Comparison of ENCODE assay signal across 10 mouse cellular contexts in genomic region chr17:6811931-6812850, GRCm38 (mm10). TPM values are rescaled to one million over a fixed set of nuclear protein-coding genes. Genes with fewer than 3 reads are reported as not detected.
DNase-seq lines count a peak whose midpoint lies in the region; ATAC-seq lines count a peak whose summit lies in the region.
"Had no signal": no experiment of that assay in that cellular context is flagged by ENCODE, and none has a peak within 500 bp of the region (broad histone marks: within the 10 kb centered on the region; RNA-seq: fewer than 3 reads in every experiment).

No protein-coding gene starts in this region.

- intact Hi-C loops in heart, postnatal 14 days (cut with DNase I), result no loop called here

- peak; percentile 48 for ATAC-seq in limb, embryonic 13.5 days (ENCODE audit: low FRiP score, low read depth)
- ATAC-seq in monocyte, adult 5-6 weeks (replicated peaks; ENCODE audit: insufficient number of reproducible peaks, low FRiP score, low TSS enrichment, poor library complexity, severe bottlenecking), result no peak
- no peak for ATAC-seq in megakaryocyte progenitor cell, adult 5-6 weeks (replicated peaks; ENCODE audit: poor library complexity)
- ATAC-seq in midbrain, embryonic 16.5 days, result no peak

- no peaks in the 10 kb centered on the region for H3K27me3 ChIP-seq in limb, embryonic 13.5 days
- H3K27me3 ChIP-seq in midbrain, embryonic 16.5 days (ENCODE audit: control insufficient read depth, insufficient read depth, low read depth, low read length), result no peaks in the 10 kb centered on the region
- H3K27me3 ChIP-seq: embryonic facial prominence, embryonic 13.5 days had no signal

- H3K9ac ChIP-seq in limb, embryonic 13.5 days, result no peak overlapping the region
- no peak overlapping the region for H3K9ac ChIP-seq in midbrain, embryonic 16.5 days (ENCODE audit: low read depth, low read length)
- H3K9ac ChIP-seq: embryonic facial prominence, embryonic 13.5 days had no signal

- 44% methylated on average over 7 of the region's 7 CpGs for WGBS in limb, embryonic 13.5 days
- 42% methylated on average over 7 of the region's 7 CpGs for WGBS in midbrain, embryonic 16.5 days

- peak overlapping the region; percentile 20; the same call in 1 of the 2 replicates for H3K4me2 ChIP-seq in limb, embryonic 13.5 days (replicated peaks)
- no peak overlapping the region for H3K4me2 ChIP-seq in midbrain, embryonic 16.5 days (ENCODE audit: low read length)
- H3K4me2 ChIP-seq: embryonic facial prominence, embryonic 13.5 days had no signal

- peaks cover 32% of the 10 kb centered on the region for H3K4me1 ChIP-seq in limb, embryonic 13.5 days
- H3K4me1 ChIP-seq in midbrain, embryonic 16.5 days (ENCODE audit: control insufficient read depth, insufficient read depth, low read length), result no peaks in the 10 kb centered on the region; the same call in 1 of the 2 replicates

- no peak overlapping the region for H3K4me3 ChIP-seq in limb, embryonic 13.5 days
- H3K4me3 ChIP-seq in midbrain, embryonic 16.5 days (ENCODE audit: low read depth, low read length), result no peak overlapping the region
- H3K4me3 ChIP-seq: embryonic facial prominence, embryonic 13.5 days had no signal

- peak; percentile 87 for DNase-seq in heart, adult 11 months
- no peak for DNase-seq in heart, postnatal 14 days
- peak; percentile 51 for DNase-seq in testis, postnatal 14 days (ENCODE audit: low spot score)
- no peak for DNase-seq in testis, postnatal 10 days (ENCODE audit: low spot score)
- DNase-seq: gastrocnemius, postnatal 36 days had no signal

- peak overlapping the region; percentile 65; the same call in 1 of the 2 replicates for H3K27ac ChIP-seq in limb, embryonic 13.5 days
- H3K27ac ChIP-seq in midbrain, embryonic 16.5 days (ENCODE audit: low read length), result no peak overlapping the region
- H3K27ac ChIP-seq: embryonic facial prominence, embryonic 13.5 days had no signal

- H3K36me3 ChIP-seq in limb, embryonic 13.5 days, result no peaks in the 10 kb centered on the region
- no peaks in the 10 kb centered on the region for H3K36me3 ChIP-seq in midbrain, embryonic 16.5 days (ENCODE audit: control insufficient read depth, insufficient read depth, low read length)
- H3K36me3 ChIP-seq: embryonic facial prominence, embryonic 13.5 days had no signal

- no peaks in the 10 kb centered on the region for H3K9me3 ChIP-seq in limb, embryonic 13.5 days
- no peaks in the 10 kb centered on the region for H3K9me3 ChIP-seq in midbrain, embryonic 16.5 days (replicated peaks; ENCODE audit: control insufficient read depth, low read length, poor library complexity, severe bottlenecking)
- H3K9me3 ChIP-seq: embryonic facial prominence, embryonic 13.5 days had no signal

RNA-seq across cellular contexts. Expression of gene Ezr, which starts 29.6 kb away (rescaled TPM):
- total RNA-seq in heart, postnatal 14 days (2021), result 10 to 100 TPM; 48.8 to 56.9 TPM
- polyA plus RNA-seq in limb, embryonic 13.5 days (2015; fragmentation: Nextera tagmentation; extraction: Ambion mirVana), result 47.5 and 51.9 TPM in 2 replicates
- total RNA-seq in monocyte, adult 5-6 weeks (2017), result 389 to 480 TPM (median 421 TPM) in 3 replicates
- 43.8 and 45.3 TPM in 2 replicates for total RNA-seq in megakaryocyte progenitor cell, adult 5-6 weeks (2015)
- total RNA-seq in megakaryocyte progenitor cell, adult 5-6 weeks (2017), result 118 and 129 TPM in 2 replicates
- 31.9 and 36.8 TPM in 2 replicates for polyA plus RNA-seq in midbrain, embryonic 16.5 days (2015; fragmentation: Nextera tagmentation; extraction: Ambion mirVana)

Comparison
In these comparisons a context has a peak if more than half of its experiments do, and no peak if none do; other contexts are left out.
1. DNase-seq: peak in heart, adult 11 months (single experiment) and testis, postnatal 14 days (single experiment); none in heart, postnatal 14 days (0 of 2) and testis, postnatal 10 days (single experiment).